Mouse (Mus musculus) spleen, postnatal 36 days (tissue): ENCODE data around the gene Cela3a.

Experiments used
- DNase-seq, 2 experiments: peaks; one replicate each; pipeline ENCODE4 v3.0.0; 2022; ENCODE audit warnings: low spot score in 2 of 2, mixed read lengths in 1 of 2

Gene Cela3a

GRCm38 (mm10) chr4:137371596-137372523 lies 37.7 kb downstream of the Cela3a start:
- DNase-seq, result no peak

GRCm38 (mm10) chr4:137369954-137370750 lies 39.4 kb downstream of the Cela3a start:
- DNase-seq, result peak; percentile 44 to 52

- DNase-seq, result no peak
These were observed 41.4 kb downstream of the Cela3a start for GRCm38 (mm10) chr4:137368198-137368597.

- peak; percentile 87 for DNase-seq
These were observed 42.1 kb downstream of the Cela3a start for GRCm38 (mm10) chr4:137367275-137368088.

DNA sequence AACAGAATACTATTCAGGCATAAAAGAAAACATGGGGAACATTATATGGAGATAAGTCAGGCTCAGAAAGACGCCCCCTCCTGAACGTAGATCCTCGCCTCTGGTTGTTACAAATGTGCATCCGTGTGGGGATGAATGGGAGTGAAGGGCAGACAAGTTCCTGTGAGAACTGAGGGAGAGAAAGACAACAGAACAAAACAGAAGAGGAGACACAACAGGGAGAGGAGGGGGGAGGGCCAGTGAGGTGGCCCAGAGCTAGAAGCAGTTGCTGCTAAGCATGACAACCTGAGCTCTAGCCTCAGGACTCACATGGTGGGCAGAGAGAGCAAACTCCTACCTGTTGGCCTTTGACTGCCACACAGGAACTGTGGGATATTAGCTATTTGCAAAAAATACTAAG lies 43.5 kb downstream of the Cela3a start:
- no peak for DNase-seq

DNA sequence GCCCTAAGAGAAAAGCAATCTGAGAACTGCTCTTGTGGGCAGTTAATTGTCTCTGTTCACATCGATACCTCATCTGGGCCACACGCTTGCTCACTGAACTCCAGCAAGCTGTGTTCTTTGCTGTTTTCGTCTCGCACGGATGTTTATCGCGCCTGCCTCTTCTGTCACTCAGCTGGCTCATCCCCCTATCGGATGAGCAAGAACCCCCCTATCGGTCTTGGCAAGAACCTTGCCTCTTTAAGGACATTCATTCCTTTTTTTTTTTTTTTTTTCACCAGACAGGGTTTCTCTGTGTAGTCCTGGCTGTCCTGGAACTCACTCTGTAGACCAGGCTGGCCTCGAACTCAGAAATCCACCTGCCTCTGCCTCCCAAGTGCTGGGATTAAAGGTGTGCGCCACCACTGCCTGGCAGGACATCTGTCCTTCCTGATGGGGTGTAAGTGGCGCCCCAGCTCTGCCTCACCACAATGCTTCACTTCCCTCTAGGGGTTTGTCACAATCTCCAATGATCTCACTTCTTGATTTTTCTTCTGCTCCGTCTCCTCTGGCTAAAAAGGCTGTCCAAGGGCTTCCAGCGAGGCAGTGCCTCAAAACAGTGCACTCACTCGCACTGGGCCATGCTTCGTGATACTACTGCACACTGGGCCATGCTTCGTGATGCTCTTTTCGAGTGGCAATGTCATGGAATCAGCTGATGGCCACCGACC lies 44.1 kb downstream of the Cela3a start:
- peak; percentile 77 to 82 for DNase-seq

DNA sequence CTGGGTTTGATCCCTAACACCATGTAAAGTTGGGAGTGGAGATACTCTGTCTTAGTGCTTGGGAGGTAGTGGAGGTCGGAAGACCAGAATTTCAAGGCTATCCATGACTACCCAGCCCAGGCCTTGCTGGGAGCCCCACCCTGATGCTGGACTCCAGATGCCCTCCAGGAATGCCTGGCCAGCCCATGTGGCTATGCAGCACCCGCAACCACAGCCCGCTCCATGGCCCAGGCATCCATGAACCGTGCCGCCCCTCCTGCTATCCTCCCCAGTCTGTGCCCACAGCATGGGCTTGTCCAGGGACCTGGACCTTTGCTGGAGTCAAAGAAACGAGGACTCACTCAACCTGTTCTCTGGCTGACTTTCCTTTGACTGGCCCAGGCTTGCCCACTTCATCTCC lies 44.8 kb downstream of the Cela3a start:
- DNase-seq, result no peak

GRCm38 (mm10) chr4:137360996-137361395 lies 48.6 kb downstream of the Cela3a start:
- DNase-seq, result no peak

DNA sequence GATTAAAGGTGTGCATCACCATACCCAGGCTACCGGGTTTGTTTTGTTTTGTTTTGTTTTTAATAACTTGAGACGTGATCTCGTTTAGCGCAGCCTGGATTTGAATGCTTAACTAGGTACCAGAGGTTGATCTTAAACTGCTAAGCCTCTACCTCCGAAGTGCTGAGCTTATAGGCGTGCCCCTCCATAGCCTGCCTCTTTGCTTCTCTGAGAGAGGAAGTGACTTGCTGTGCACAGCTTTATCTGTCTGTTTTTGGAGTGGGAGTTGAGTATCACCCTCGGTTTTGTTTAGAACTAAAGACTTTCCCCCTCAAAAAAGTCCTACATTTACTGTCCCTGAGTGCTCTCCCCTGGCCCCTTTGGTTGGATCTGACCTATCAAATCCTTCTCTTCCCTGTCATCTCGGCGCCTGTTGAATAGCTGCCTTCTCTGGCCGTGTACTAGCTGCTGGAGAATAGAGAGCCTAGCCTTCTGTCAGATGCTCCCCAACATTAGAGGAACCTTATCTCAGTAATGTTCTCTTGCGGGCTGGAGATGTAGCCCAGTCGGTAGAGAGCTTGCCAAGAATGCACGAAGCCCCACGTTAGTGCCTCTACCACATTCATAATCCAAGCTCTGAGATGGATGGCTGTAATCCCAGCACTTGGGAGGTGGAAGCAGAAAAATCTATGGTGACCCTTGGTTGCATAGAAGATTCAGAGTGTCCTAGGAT lies 51.1 kb downstream of the Cela3a start:
- peak; percentile 67 to 72 for DNase-seq

DNA sequence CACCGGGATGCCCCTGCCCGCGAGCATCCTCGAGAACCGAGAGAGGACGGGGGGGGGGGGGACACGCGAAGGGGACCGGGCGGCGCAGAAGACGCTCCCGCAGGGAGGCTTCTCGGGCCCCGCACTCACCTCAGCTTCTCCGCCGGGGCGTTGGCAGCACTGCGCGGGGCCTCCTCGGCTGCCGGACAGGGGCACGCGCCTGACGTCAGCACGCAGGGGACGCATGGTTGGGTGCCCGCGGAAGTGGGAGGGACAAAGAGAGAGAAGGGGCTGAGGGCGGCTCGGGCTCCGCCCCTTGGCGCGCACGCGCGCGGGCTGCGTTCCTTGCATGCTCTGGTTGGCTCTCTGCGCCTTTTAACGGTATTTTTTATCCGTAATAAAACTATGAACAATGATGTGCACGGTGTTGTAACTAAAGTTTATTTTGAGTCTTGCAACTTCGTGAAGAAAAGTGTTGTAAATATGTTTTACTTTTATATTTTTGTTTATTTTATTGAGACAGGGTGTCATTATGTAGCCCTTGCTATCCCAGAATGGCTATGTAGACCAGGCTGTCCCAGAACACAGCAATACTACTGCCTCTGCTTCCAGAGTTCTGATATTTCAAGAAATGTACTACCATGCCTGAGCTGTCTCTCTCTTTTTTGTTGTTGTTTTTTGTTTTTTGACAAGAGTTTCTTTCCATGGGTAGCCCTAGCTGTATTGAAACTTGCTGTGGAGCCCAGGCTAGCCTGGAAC lies 51.9 kb downstream of the Cela3a start, which contains the start of gene Cdc42:
Cdc42 (minus strand) TSS at position 204 of the 738 bp plus-strand sequence.
- DNase-seq, result peak; percentile 98 to 99

GRCm38 (mm10) chr4:137356674-137357510 lies 52.7 kb downstream of the Cela3a start:
- peak; percentile 66 to 72 for DNase-seq
